ENCODE assay signal across 9 mouse cellular contexts in the genomic region with DNA sequence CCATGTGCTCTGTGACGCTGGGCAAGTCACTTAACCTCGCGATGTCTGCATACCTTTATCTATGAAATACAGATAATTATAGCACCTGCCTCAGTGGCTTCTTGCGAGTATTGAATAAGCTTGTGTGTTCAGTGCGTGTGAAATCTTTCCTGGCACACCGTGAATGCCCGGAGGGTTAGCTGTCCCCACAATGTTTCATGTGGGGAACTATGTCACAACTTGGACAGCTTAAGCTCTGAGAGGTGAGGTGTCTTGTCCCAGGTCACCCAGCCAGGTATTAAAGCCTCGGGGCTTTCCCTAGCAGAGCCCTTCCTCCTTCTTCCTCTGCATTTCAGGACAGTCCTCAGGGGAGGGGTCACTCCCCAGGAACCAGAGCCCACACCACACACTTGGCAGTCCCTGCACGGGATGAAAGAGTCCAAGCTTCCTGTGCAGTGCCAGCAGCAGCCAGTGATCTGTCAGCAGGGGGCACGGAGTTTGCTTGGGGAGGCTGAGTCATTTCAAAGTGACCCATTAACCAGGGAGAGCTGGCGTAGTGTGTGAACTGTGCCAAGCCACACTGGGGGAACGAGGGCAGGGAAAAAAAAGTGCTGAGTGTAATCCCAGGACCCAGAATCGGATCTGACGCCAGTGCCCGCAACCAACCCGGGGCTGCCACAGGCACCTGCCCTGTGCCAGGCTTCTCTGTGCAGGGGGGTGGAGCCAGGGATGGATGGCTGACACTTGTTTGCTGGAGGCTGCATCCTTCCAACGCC. TPM values are rescaled to one million over a fixed set of nuclear protein-coding genes. Genes with fewer than 3 reads are reported as not detected.
DNase-seq lines count a peak whose midpoint lies in the region; ATAC-seq lines count a peak whose summit lies in the region.
"Had no signal": no experiment of that assay in that cellular context is flagged by ENCODE, and none has a peak within 500 bp of the region (broad histone marks: within the 10 kb centered on the region; RNA-seq: fewer than 3 reads in every experiment).

No protein-coding gene starts in this region.

- H3K27ac ChIP-seq in intestine, embryonic 16.5 days (ENCODE audit: low read length): no peak overlapping the region
- H3K27ac ChIP-seq: liver, embryonic 14.5 days had no signal

- H3K36me3 ChIP-seq in intestine, embryonic 16.5 days (ENCODE audit: control insufficient read depth, insufficient read depth, low read length): no peaks in the 10 kb centered on the region

- DNase-seq in heart, adult 8-10 months (ENCODE audit: low spot score): peak; percentile 35
- no peak for DNase-seq in heart, postnatal 25 days (ENCODE audit: low spot score)
- DNase-seq in 3134 (ENCODE audit: extremely low read depth, insufficient read length, low spot score): peak; percentile 87
- DNase-seq in adrenal gland, postnatal 10 days: peak; percentile 54
- peak; percentile 76 for DNase-seq in kidney, adult 18-20 months
- DNase-seq in spleen, postnatal 36 days (ENCODE audit: low spot score in 2 of 2): no peak
- no peak for DNase-seq in heart, adult 11 months

- H3K4me3 ChIP-seq in intestine, embryonic 16.5 days (ENCODE audit: low read length): no peak overlapping the region

- intact Hi-C loops in heart, postnatal 25 days (cut with DNase I): no loop called here

- no peak overlapping the region for H3K4me2 ChIP-seq in intestine, embryonic 16.5 days (ENCODE audit: low read depth, low read length)

- 64% methylated on average over 17 of the region's 17 CpGs for WGBS in intestine, embryonic 16.5 days

- H3K9me3 ChIP-seq in intestine, embryonic 16.5 days (ENCODE audit: control insufficient read depth, low read length): no peaks in the 10 kb centered on the region

- ATAC-seq in intestine, embryonic 16.5 days: no peak

- no peaks in the 10 kb centered on the region for H3K4me1 ChIP-seq in intestine, embryonic 16.5 days (ENCODE audit: control insufficient read depth, insufficient read depth, low read length)

- H3K27me3 ChIP-seq in intestine, embryonic 16.5 days (replicated peaks; ENCODE audit: control insufficient read depth, insufficient read depth, low read length): no peaks in the 10 kb centered on the region; the same call in 1 of the 2 replicates

- H3K9ac ChIP-seq in intestine, embryonic 16.5 days (ENCODE audit: low read depth, low read length): no peak overlapping the region
- H3K9ac ChIP-seq: liver, embryonic 14.5 days had no signal

RNA-seq across cellular contexts. Expression of gene Col16a1, which starts 27.3 kb away (rescaled TPM):
- 1 to 10 TPM; 3.6 to 8.0 (median 4.8) TPM for total RNA-seq in heart, adult 8-10 months (2022)
- 1 to 10 TPM; 9.1 to 9.3 TPM for total RNA-seq in heart, postnatal 25 days (2021)
- total RNA-seq in adrenal gland, postnatal 10 days (2021): 10 to 100 TPM; 29.4 to 33.8 TPM
- polyA plus RNA-seq in intestine, embryonic 16.5 days (2015; fragmentation: Nextera tagmentation; extraction: Ambion mirVana): 36.3 and 45.1 TPM in 2 replicates

RNA-seq across cellular contexts. Expression of gene Pef1, which starts 27.4 kb away (rescaled TPM):
- total RNA-seq in heart, adult 8-10 months (2022): 10 to 100 TPM; 31.1 to 42.7 (median 38.2) TPM
- 10 to 100 TPM; 34.7 to 36.6 TPM for total RNA-seq in heart, postnatal 25 days (2021)
- 10 to 100 TPM; 51.4 to 54.6 TPM for total RNA-seq in adrenal gland, postnatal 10 days (2021)
- polyA plus RNA-seq in intestine, embryonic 16.5 days (2015; fragmentation: Nextera tagmentation; extraction: Ambion mirVana): 81.6 and 81.7 TPM in 2 replicates

Comparison
In these comparisons a context has a peak if more than half of its experiments do, and no peak if none do; other contexts are left out.
1. DNase-seq: peak in heart, adult 8-10 months (single experiment), 3134 (single experiment), adrenal gland, postnatal 10 days (single experiment) and kidney, adult 18-20 months (single experiment); none in heart, postnatal 25 days (single experiment), spleen, postnatal 36 days (0 of 2) and heart, adult 11 months (single experiment).